Mouse (Mus musculus) cortical plate, adult 2 months (tissue): ENCODE data around the gene Foxo6.

Experiments
- CTCF ChIP-seq: fragments of 200-500 bp; IDR thresholded peaks from 2 replicates; pipeline ENCODE4 v1.5.1; 2011; ENCODE audit warnings: mild to moderate bottlenecking, control low read depth, low read length; ENCODE audit not compliant: insufficient read depth; ENCODE audit errors: extremely low read depth
- POLR2A ChIP-seq: fragments of 200-500 bp; IDR thresholded peaks from 2 replicates; pipeline ENCODE4 v1.6.1; 2011; ENCODE audit warnings: mild to moderate bottlenecking, low read length, control low read depth; ENCODE audit not compliant: insufficient read depth; ENCODE audit errors: extremely low read depth

DNA sequence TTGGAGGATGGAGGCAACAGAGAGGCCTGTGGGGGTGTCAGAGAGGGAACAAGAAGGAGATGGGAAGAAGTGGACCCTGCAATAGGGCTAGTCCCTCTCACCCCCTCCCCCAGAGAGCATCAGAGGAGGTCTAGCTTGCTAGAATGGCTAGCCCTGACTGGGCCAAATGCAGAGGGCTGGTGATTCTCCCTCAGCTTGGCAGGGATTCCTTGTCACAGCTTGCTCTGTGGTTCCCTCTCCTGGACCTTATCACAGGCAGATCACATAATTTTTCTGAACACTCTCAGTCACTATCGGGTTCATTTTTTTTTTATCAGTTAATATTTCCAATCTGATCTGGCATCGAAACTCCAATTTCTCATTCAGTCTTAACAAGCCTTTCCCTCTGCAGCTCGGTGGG lies 46.0 kb downstream of the Foxo6 start:
- TF ChIP-seq CTCF, result no peak
- TF ChIP-seq POLR2A, result no peak
